Mouse (Mus musculus) heart, embryonic 10.5 days (tissue): Measurements from ENCODE around the gene Gal3st3. TPM values are rescaled to one million over a fixed set of nuclear protein-coding genes. Genes with fewer than 3 reads are reported as not detected.
A peak's percentile ranks its signal among the peaks of the same experiment; 100 is the strongest.

ENCODE experiments used
- DNase-seq: peaks from one replicate; pipeline ENCODE4 v3.0.0-alpha.2; 2017; ENCODE audit warnings: low spot score
- H3K27ac ChIP-seq: fragments of 300-500 bp; sonication (generic); 2 replicates; pipeline ENCODE4 v1.5.1; 2016; ENCODE audit warnings: mild to moderate bottlenecking
- H3K27me3 ChIP-seq: fragments of 300-500 bp; sonication (generic); 2 replicates; pipeline ENCODE4 v1.6.1; 2016; ENCODE audit warnings: mild to moderate bottlenecking; ENCODE audit not compliant: poor library complexity, insufficient read depth, severe bottlenecking
- H3K36me3 ChIP-seq: fragments of 300-500 bp; sonication (generic); 2 replicates; pipeline ENCODE4 v1.6.1; 2016; ENCODE audit warnings: mild to moderate bottlenecking, moderate library complexity
- H3K4me1 ChIP-seq: fragments of 300-500 bp; sonication (generic); 2 replicates; pipeline ENCODE4 v1.6.1; 2016; ENCODE audit warnings: mild to moderate bottlenecking
- H3K4me3 ChIP-seq: fragments of 300-500 bp; sonication (generic); 2 replicates; pipeline ENCODE4 v1.5.1; 2016; ENCODE audit warnings: mild to moderate bottlenecking, moderate library complexity
- H3K9me3 ChIP-seq: fragments of 300-500 bp; sonication (generic); 2 replicates; pipeline ENCODE4 v1.6.1; 2016; ENCODE audit warnings: mild to moderate bottlenecking, moderate library complexity
- WGBS: fragments of 180-500 bp; shearing (Covaris S2); methylation state at CpG from one replicate; pipeline ENCODE4 v1.1.7; 2016; 5-methylcytosine and 5-hydroxymethylcytosine counted together
- polyA plus RNA-seq: library from polyadenylated mRNA; unstranded; fragments of >200 nt; fragmentation: Nextera tagmentation; extraction: Ambion mirVana; gene quantifications from 2 replicates; pipeline ENCODE4 v1.2.1, GENCODE M21; 2016

Gene Gal3st3
- polyA plus RNA-seq, 1 experiment from 2014 or later, result 4.5 TPM

DNA sequence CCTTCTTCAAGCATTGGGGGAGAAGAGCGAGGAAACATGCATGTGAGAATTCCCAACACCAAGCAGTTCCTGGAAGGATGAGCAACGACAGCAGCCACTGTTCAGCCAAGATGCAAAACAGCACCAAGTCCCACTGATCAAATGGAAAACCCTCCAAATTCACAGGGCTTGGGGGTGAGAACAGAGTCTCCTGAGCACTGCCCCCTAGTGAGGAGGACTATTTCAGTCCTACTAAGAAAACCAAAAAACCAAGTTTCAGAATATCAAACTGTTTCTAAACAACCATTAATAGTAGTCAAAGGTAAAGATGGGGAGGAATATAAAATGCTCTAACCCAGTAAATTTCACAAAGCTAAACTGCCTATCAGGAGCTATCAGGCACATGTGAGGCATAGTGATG lies 21.6 kb upstream of the Gal3st3 start:
- no peak for DNase-seq
- H3K36me3 ChIP-seq, result peaks cover 74% of the 10 kb centered on the region
- no peak overlapping the region for H3K27ac ChIP-seq
- no peaks in the 10 kb centered on the region for H3K9me3 ChIP-seq
- peaks cover 24% of the 10 kb centered on the region for H3K4me1 ChIP-seq
- 87% methylated on average over 2 of the region's 2 CpGs for WGBS
- H3K27me3 ChIP-seq, result no peaks in the 10 kb centered on the region
- no peak overlapping the region for H3K4me3 ChIP-seq

DNA sequence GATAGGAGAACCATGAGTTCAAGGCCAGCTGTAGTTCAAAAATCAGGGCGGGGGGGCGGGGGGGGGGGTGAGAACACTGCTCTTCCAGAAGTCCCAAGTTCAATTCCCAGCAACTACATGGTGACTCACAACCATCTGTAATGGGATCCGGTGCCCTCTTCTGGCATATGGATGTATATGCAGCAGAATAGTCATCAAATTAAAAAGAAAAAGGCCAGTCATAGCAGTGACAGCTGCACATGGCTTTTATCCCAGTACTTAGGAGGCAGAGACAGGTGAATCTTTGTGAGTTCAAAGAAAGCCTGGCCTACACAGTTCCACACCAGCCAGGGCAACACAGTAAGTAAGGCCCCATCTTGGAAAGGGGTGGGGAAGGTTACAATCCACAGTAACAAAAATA lies 21.0 kb upstream of the Gal3st3 start:
- peaks cover 80% of the 10 kb centered on the region for H3K36me3 ChIP-seq

DNA sequence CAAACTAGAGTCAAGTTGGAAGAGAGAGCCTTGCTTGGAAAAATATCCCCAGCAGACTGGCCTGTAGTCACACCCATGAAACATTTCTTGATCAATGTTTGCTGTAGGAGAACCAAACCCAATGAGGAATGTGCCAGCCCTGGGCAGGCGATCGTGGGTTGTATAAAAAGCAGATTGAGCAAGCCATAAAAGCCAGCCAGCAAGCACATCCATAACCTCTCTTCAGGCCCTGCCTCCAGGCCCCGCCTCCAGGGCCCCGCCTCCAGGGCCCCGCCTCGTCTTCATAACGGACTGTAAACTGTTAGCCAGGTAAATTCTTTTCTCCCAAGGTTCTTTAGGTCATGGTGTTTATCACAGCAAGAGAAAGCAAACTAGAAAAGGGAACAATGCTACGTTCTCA lies 19.8 kb upstream of the Gal3st3 start:
- 85% methylated on average over 8 of the region's 8 CpGs for WGBS
- DNase-seq, result no peak
- Histone ChIP-seq H3K9me3 (no peaks in the 10 kb centered on the region), H3K4me1 (peaks cover 10% of the 10 kb centered on the region), H3K4me3 (no peak overlapping the region), H3K36me3 (peaks cover 92% of the 10 kb centered on the region), H3K27ac (no peak overlapping the region), H3K27me3 (no peaks in the 10 kb centered on the region)

More for the DNA sequence above, 21.0 kb upstream of the Gal3st3 start:
- no peak overlapping the region for H3K4me3 ChIP-seq
- H3K9me3 ChIP-seq, result no peaks in the 10 kb centered on the region
- no peak overlapping the region for H3K27ac ChIP-seq
- 86% methylated on average over 3 of the region's 3 CpGs for WGBS
- H3K27me3 ChIP-seq, result no peaks in the 10 kb centered on the region
- DNase-seq, result peak; percentile 63
- peaks cover 18% of the 10 kb centered on the region for H3K4me1 ChIP-seq

DNA sequence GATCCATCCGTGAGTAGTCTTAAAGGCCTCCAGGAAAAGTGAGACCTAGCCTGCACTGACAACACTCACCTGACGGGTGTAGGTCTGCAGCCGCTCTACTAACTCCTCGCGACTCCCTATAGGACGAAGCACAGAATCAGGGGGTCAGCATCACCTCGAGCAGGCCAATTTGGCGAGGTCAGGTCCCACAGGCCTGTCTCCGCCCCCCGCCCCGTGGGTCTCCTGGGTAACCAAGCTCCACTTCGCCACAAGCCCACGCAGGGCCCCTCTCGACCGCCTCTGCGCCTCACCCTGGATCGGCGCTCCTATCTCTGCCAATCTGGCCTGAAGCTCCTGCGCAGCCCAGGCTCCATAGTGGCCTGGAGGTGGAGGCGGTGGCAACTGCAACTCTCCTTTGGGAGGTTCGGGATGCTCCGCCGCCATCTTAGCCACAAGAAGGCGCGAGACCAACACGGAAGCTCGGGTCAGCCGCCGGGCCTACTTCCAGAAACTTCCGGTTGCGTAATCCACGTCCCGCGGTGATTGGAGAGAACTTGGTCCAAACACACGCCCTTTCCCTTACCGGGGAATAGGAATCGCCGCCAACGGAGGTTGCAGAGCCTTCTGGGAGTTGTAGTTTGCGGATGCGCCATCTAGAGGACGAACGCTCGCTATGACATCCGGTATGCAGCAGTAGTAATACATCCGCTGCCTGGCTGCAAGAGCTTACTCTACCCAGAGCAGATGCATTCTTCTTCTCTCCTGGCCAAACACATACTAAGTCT lies 3.0 kb upstream of the Gal3st3 start, which contains the start of gene Sf3b2:
Gene Sf3b2 (minus strand): TSS at position 484 of the 764 bp plus-strand sequence.
- under 1% methylated on average over 46 of the region's 46 CpGs for WGBS
- H3K4me1 ChIP-seq, result peaks cover 48% of the 10 kb centered on the region
- DNase-seq, result peak; percentile 100
- 0 out of 2 replicates have a peak, but pooled peaks cover 4% of the 10 kb centered on the region for H3K27me3 ChIP-seq
- no peaks in the 10 kb centered on the region for H3K9me3 ChIP-seq
- peak within 1 kb of the TSS; percentile 82 for H3K4me3 ChIP-seq
- peak within 1 kb of the TSS; percentile 91 for H3K27ac ChIP-seq
- peaks cover 40% of the 10 kb centered on the region for H3K36me3 ChIP-seq

DNA sequence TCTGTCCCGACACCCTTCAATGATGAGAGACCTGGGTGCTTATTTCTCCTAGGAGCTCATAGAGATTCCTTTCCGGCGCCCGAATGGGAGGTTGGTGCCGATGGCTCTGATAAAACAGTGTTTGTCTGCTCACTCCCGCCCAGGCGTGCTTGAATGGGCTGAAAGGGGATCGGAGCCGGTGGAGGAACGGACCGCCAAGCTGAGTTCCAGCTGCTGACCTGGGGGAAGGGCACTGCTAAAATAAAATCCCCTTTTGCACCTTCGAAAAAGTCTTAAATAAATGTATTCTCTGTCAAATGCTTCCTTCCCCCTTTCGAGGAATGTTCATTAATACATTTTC lies 2.4 kb upstream of the Gal3st3 start:
- 6% methylated on average over 13 of the region's 13 CpGs for WGBS
- peaks cover 34% of the 10 kb centered on the region for H3K36me3 ChIP-seq
- H3K9me3 ChIP-seq, result no peaks in the 10 kb centered on the region
- H3K4me1 ChIP-seq, result peaks cover 48% of the 10 kb centered on the region
- DNase-seq, result no peak
- peak overlapping the region; percentile 91 for H3K27ac ChIP-seq
- H3K27me3 ChIP-seq, result 0 out of 2 replicates have a peak, but pooled peaks cover 4% of the 10 kb centered on the region
- peak overlapping the region; percentile 82 for H3K4me3 ChIP-seq

DNA sequence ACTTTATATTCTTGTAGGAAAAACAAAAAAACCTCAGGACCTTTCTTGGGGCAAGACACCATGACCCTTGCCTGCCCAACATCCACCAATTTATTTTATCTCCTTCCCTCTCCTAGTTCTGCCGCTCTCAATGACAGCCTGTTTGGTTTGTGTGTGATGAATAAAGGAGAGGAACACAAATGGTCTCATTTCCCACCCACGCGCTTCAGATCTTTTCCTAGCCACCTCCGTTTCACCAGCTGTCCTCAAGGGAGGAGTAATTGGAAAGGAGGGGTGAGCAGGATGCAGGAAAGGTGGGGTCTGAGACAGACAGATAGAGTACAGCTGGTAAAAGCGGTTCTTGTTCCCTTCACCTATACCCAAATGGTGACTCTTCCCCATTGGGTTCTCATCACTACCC lies 1.5 kb upstream of the Gal3st3 start:
- H3K9me3 ChIP-seq, result no peaks in the 10 kb centered on the region
- H3K27ac ChIP-seq, result no peak overlapping the region
- H3K36me3 ChIP-seq, result peaks cover 25% of the 10 kb centered on the region
- 0 out of 2 replicates have a peak, but pooled peaks cover 4% of the 10 kb centered on the region for H3K27me3 ChIP-seq
- WGBS, result 64% methylated on average over 5 of the region's 5 CpGs
- DNase-seq, result no peak
- 0 out of 2 replicates have a peak overlapping the region, but pooled peaks have one; percentile 82 for H3K4me3 ChIP-seq
- peaks cover 48% of the 10 kb centered on the region for H3K4me1 ChIP-seq

DNA sequence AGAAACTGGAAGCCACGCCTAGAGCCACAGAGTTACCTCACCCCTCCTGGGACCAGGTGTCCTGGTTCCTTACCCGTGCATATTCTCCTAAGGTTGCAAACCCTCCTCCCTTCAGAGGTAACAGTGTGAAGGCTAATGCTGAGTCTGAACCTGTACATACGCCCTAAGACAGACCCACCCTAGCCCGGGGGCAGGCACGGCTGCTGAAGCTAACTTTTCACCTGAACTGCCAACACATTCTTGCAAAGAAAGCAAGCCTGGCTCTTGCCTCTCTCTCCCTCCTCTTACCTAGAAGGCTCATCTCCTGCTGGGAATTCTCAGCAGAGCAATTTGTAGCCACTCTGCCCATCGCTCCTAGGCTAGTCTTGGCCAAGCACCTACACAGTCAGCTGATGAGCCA lies 2.5 kb downstream of the Gal3st3 start:
- Histone ChIP-seq H3K9me3 (no peaks in the 10 kb centered on the region), H3K4me3 (no peak overlapping the region), H3K4me1 (peaks cover 42% of the 10 kb centered on the region), H3K36me3 (no peaks in the 10 kb centered on the region), H3K27me3 (0 out of 2 replicates have a peak, but pooled peaks cover 4% of the 10 kb centered on the region), H3K27ac (no peak overlapping the region)
- 77% methylated on average over 6 of the region's 6 CpGs for WGBS
- DNase-seq, result no peak

DNA sequence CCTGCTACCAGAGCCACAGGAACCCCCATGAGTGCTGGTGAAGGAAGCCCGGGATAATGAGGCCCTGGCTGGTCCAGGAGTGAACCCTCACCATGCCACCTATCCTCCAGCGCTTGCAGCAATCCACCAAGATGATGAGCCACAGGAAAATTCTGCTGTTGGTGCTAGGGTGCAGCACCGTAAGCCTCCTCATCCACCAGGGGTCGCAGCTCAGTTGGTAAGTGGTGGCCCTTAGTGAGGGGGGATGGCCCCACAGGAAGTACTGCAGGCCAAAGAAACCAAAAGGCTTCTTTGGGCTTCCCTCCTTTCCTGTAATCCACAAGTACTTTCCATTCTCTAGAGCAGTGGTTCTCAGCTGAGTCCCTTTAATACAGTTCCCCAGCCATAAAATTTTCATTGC lies 4.3 kb downstream of the Gal3st3 start:
- WGBS, result 14% methylated on average over 4 of the region's 4 CpGs
- H3K36me3 ChIP-seq, result peaks cover 6% of the 10 kb centered on the region; the same call in 1 of the 2 replicates
- peaks cover 30% of the 10 kb centered on the region for H3K4me1 ChIP-seq
- H3K9me3 ChIP-seq, result no peaks in the 10 kb centered on the region
- H3K4me3 ChIP-seq, result no peak overlapping the region
- peaks cover 21% of the 10 kb centered on the region for H3K27me3 ChIP-seq
- no peak overlapping the region for H3K27ac ChIP-seq
- no peak for DNase-seq

DNA sequence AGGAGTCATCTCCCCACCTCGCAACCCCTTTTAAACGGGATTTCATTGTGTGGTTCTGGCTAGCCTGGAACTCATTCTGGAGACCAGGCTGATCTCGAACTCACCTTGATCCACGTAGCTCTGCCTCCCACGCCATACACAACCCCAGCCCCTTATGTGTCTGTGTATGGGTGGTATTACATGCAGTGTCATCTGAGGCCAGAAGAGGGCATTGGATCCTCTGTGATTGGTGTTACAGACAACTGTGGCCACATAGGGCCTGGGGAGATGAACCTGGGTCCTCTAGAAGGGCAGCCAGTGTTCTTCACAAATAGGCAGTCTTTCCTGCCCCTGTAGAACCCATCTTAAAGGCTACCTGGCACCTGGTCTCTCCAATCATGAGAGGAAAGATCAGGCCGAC lies 8.1 kb downstream of the Gal3st3 start:
- no peak overlapping the region for H3K4me3 ChIP-seq
- H3K27ac ChIP-seq, result no peak overlapping the region
- WGBS, result 74% methylated on average over 6 of the region's 6 CpGs
- H3K36me3 ChIP-seq, result peaks cover 11% of the 10 kb centered on the region; the same call in 1 of the 2 replicates
- no peaks in the 10 kb centered on the region for H3K9me3 ChIP-seq
- DNase-seq, result no peak
- peaks cover 14% of the 10 kb centered on the region for H3K4me1 ChIP-seq
- peaks cover 26% of the 10 kb centered on the region for H3K27me3 ChIP-seq

DNA sequence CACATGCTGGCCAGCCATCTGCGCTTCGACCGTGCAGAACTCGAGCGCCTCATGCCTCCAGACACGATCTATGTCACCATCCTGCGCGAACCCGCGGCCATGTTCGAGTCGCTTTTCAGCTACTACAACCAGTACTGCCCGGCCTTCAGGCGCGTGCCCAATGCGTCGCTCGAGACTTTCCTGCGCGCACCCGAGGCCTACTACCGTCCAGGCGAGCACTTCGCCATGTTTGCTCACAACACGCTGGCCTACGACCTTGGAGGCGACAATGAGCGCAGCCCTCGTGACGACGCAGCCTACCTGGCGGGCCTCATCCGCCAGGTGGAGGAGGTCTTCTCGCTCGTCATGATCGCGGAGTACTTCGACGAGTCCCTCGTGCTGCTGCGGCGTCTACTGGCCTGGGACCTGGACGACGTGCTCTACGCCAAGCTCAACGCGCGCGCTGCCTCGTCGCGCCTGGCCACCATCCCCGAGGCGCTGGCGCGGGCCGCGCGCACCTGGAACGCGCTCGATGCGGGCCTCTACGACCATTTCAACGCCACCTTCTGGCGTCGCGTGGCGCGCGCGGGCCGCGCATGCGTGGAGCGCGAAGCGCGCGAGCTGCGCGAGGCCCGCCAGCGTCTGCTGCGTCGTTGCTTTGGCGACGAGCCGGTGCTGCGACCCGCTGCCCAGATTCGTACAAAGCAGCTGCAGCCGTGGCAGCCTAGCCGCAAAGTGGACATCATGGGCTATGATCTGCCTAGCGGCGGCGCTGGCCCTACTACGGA lies 9.0 kb downstream of the Gal3st3 start:
- no peak for DNase-seq
- no peaks in the 10 kb centered on the region for H3K9me3 ChIP-seq
- peaks cover 14% of the 10 kb centered on the region for H3K4me1 ChIP-seq
- H3K27me3 ChIP-seq, result peaks cover 26% of the 10 kb centered on the region
- peak overlapping the region; percentile 52 for H3K4me3 ChIP-seq
- WGBS, result 31% methylated on average over 98 of the region's 98 CpGs
- H3K27ac ChIP-seq, result peak overlapping the region; percentile 64
- peaks cover 11% of the 10 kb centered on the region; the same call in 1 of the 2 replicates for H3K36me3 ChIP-seq

DNA sequence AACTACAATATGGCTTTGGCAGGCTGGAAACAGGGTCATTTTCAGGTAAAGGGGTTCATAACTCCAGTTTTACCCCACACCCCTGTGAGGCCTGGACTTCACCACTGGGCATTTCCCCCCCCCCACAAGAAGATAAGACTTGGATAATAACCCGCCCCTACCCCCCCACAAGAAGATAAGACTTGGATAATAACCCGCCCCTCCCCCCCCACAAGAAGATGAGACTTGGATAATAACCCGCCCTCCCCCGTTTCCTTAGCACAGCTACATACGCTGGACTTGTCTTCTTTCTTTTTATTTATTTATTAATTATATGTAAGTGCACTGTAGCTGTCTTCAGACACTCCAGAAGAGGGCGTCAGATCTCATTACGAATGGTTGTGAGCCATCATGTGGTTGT lies 10.9 kb downstream of the Gal3st3 start:
- Histone ChIP-seq H3K4me1 (peaks cover 10% of the 10 kb centered on the region), H3K36me3 (peaks cover 11% of the 10 kb centered on the region; the same call in 1 of the 2 replicates), H3K4me3 (no peak overlapping the region), H3K27me3 (peaks cover 26% of the 10 kb centered on the region), H3K9me3 (no peaks in the 10 kb centered on the region), H3K27ac (no peak overlapping the region)
- DNase-seq, result no peak
- 83% methylated on average over 7 of the region's 7 CpGs for WGBS

DNA sequence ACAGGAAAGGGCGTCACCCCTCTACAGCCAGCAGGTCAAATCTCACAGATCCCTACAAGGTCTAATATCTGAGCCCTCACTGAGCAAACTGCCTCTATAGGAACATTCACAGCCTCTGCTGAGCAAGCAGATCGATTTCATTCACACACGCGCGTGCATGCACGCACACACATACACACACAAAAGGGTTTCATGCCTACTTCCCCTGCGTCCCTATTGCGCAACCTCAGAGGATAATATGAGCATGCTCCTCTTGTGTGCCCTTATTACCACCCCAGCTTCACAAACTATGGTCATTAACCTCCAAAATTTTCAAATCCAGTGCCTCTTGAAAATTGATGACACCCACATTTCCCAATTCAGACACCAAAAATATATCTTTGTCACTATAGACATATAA lies 15.1 kb downstream of the Gal3st3 start:
- H3K27ac ChIP-seq, result no peak overlapping the region
- 88% methylated on average over 8 of the region's 8 CpGs for WGBS

DNA sequence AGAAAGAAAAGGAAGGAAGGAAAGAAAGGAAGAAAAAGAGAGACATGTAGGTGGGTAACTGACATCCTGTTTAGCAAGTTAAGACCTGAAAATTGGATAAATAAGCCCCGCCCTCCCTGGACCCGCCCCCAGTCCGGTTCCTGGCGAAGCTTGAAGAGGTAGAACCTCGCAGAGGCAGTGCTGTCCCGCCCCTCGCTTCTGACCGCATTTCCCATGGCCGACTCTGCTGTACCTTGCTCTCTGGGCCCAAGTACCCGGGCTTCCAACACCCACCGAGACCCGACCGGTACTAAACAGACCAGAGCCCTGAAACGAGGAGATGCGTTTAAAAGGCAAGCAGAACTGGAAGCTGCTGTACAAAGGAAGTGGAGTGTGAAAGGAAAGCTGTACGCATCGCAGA lies 25.7 kb downstream of the Gal3st3 start:
- Histone ChIP-seq H3K4me3 (no peak overlapping the region), H3K4me1 (no peaks in the 10 kb centered on the region; the same call in 1 of the 2 replicates), H3K27me3 (no peaks in the 10 kb centered on the region), H3K27ac (no peak overlapping the region), H3K9me3 (no peaks in the 10 kb centered on the region), H3K36me3 (no peaks in the 10 kb centered on the region)
- DNase-seq, result no peak
- 53% methylated on average over 17 of the region's 17 CpGs for WGBS

More for the DNA sequence above, 15.1 kb downstream of the Gal3st3 start:
- Histone ChIP-seq H3K4me3 (no peak overlapping the region), H3K4me1 (no peaks in the 10 kb centered on the region), H3K9me3 (peaks cover 7% of the 10 kb centered on the region; the same call in 1 of the 2 replicates), H3K36me3 (no peaks in the 10 kb centered on the region), H3K27me3 (peaks cover 1% of the 10 kb centered on the region)
- DNase-seq, result no peak
